ENCODE assay signal across 8 mouse cellular contexts in genomic region chr10:17331607-17332008, GRCm38 (mm10).
DNase-seq lines count a peak whose midpoint lies in the region; ATAC-seq and TF ChIP-seq lines count a peak whose summit lies in the region.

No protein-coding gene starts in this region.

- no peaks in the 10 kb centered on the region for H3K36me3 ChIP-seq in heart, embryonic 14.5 days (ENCODE audit: control insufficient read depth, insufficient read depth, low read length)
- H3K36me3 ChIP-seq in limb, embryonic 14.5 days (ENCODE audit: control insufficient read depth, insufficient read depth, low read length): no peaks in the 10 kb centered on the region
- H3K36me3 ChIP-seq in neural tube, embryonic 14.5 days (ENCODE audit: control insufficient read depth, insufficient read depth, low read length): no peaks in the 10 kb centered on the region

- no peak for ATAC-seq in heart, embryonic 14.5 days (ENCODE audit: insufficient number of reproducible peaks, insufficient read depth, low FRiP score, low read depth)
- no peak for ATAC-seq in limb, embryonic 14.5 days (ENCODE audit: low FRiP score, low read depth)
- peak; percentile 73 for ATAC-seq in neural tube, embryonic 14.5 days (ENCODE audit: low read depth)

- peak overlapping the region; percentile 77 for H3K9ac ChIP-seq in heart, embryonic 14.5 days (ENCODE audit: low read length)
- H3K9ac ChIP-seq in limb, embryonic 14.5 days (ENCODE audit: low read depth, low read length, severe bottlenecking): peak overlapping the region; percentile 43
- peak overlapping the region; percentile 53 for H3K9ac ChIP-seq in neural tube, embryonic 14.5 days (replicated peaks; ENCODE audit: low read depth, low read length)

- TF ChIP-seq POLR2A in limb, embryonic 14.5 days (IDR thresholded peaks at IDR 0.05; ENCODE audit: borderline replicate concordance, extremely low read depth, insufficient read depth, insufficient read length): no peak

- H3K27ac ChIP-seq in heart, embryonic 14.5 days (replicated peaks in 1 of 2; ENCODE audit: control insufficient read depth in 1 of 2, insufficient read depth in 1 of 2, low read depth in 2 of 2, low read length in 2 of 2): peak overlapping the region; percentile 73 to 88
- H3K27ac ChIP-seq in limb, embryonic 14.5 days (replicated peaks; ENCODE audit: low read depth, low read length): no peak overlapping the region
- peak overlapping the region; percentile 88 for H3K27ac ChIP-seq in neural tube, embryonic 14.5 days (ENCODE audit: low read depth, low read length)

- no peaks in the 10 kb centered on the region for H3K27me3 ChIP-seq in heart, embryonic 14.5 days (ENCODE audit: control insufficient read depth, insufficient read depth, low read length)
- H3K27me3 ChIP-seq in limb, embryonic 14.5 days (ENCODE audit: control insufficient read depth, insufficient read depth, low read length): no peaks in the 10 kb centered on the region
- no peaks in the 10 kb centered on the region for H3K27me3 ChIP-seq in neural tube, embryonic 14.5 days (ENCODE audit: control insufficient read depth, insufficient read depth, low read length)

- 2% methylated on average over 7 of the region's 7 CpGs for WGBS in heart, embryonic 14.5 days
- 3% methylated on average over 7 of the region's 7 CpGs for WGBS in limb, embryonic 14.5 days
- WGBS in neural tube, embryonic 14.5 days: 0% methylated on average over 7 of the region's 7 CpGs

- no peaks in the 10 kb centered on the region for H3K9me3 ChIP-seq in heart, embryonic 14.5 days (ENCODE audit: control insufficient read depth, low read length)
- H3K9me3 ChIP-seq in limb, embryonic 14.5 days (ENCODE audit: control insufficient read depth, low read length): no peaks in the 10 kb centered on the region
- no peaks in the 10 kb centered on the region for H3K9me3 ChIP-seq in neural tube, embryonic 14.5 days (ENCODE audit: control insufficient read depth, low read length)

- peak overlapping the region; percentile 73 for H3K4me2 ChIP-seq in heart, embryonic 14.5 days (ENCODE audit: low read length)
- H3K4me2 ChIP-seq in limb, embryonic 14.5 days (replicated peaks; ENCODE audit: low read depth, low read length, severe bottlenecking): peak overlapping the region; percentile 47
- H3K4me2 ChIP-seq in neural tube, embryonic 14.5 days (ENCODE audit: low read depth, low read length): peak overlapping the region; percentile 65

- peak overlapping the region; percentile 34 to 41 for H3K4me3 ChIP-seq in heart, embryonic 14.5 days (ENCODE audit: control insufficient read depth in 1 of 2, insufficient read depth in 1 of 2, low read depth in 1 of 2, low read length in 2 of 2)
- H3K4me3 ChIP-seq in limb, embryonic 14.5 days (replicated peaks; ENCODE audit: low read length): peak overlapping the region; percentile 30
- peak overlapping the region; percentile 29 for H3K4me3 ChIP-seq in neural tube, embryonic 14.5 days (ENCODE audit: low read depth, low read length)

- DNase-seq in layer of hippocampus, postnatal 25 days (ENCODE audit: extremely low spot score in 1 of 2, low spot score in 1 of 2): peak; percentile 18 to 27
- DNase-seq in layer of hippocampus, adult 9-10 months (ENCODE audit: low spot score): no peak
- DNase-seq in cerebellum, postnatal 36 days: peak; percentile 45 to 56
- no peak for DNase-seq in limb, embryonic 14.5 days (ENCODE audit: low spot score)
- no peak for DNase-seq in testis, postnatal 14 days (ENCODE audit: low spot score)
- DNase-seq in urinary bladder, adult 2 months (ENCODE audit: low spot score): no peak

- peaks cover 5 to 28% of the 10 kb centered on the region in 2 experiments for H3K4me1 ChIP-seq in heart, embryonic 14.5 days (ENCODE audit: control insufficient read depth in 2 of 2, insufficient read depth in 2 of 2, low read length in 2 of 2)
- H3K4me1 ChIP-seq in limb, embryonic 14.5 days (ENCODE audit: control insufficient read depth, insufficient read depth, low read length): peaks cover 13% of the 10 kb centered on the region
- peaks cover 26% of the 10 kb centered on the region for H3K4me1 ChIP-seq in neural tube, embryonic 14.5 days (ENCODE audit: control insufficient read depth, insufficient read depth, low read length)

Comparison
In these comparisons a context has a peak if more than half of its experiments do, and no peak if none do; other contexts are left out.
1. DNase-seq: peak in layer of hippocampus, postnatal 25 days (2 of 2) and cerebellum, postnatal 36 days (2 of 2); none in layer of hippocampus, adult 9-10 months (single experiment), limb, embryonic 14.5 days (single experiment), testis, postnatal 14 days (single experiment) and urinary bladder, adult 2 months (single experiment).
2. Peak in every context shown above with its lines, with median percentiles within 50 percentile points of each other: H3K4me2 ChIP-seq, H3K4me3 ChIP-seq and H3K9ac ChIP-seq.